Comparison of ENCODE assay signal across 17 mouse cellular contexts in the genomic region with DNA sequence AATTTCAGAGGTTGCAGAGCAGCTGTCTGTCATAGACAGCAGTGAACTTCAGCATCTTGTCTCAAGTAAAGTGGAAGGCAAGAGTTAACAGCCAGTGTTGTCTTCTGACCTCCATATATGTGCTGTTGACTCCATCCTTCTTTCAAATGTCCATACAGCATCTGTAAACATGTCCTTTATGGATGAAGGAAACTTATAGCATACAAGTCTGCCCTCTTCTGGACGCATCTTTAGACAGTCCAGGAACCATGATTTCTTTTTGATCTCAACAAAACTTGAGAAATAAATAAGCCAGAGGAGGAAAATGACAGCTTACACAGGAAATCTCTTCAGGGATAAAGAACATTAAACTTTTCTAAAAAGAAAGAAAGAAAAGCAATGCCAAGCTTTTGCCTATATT.
DNase-seq lines count a peak whose midpoint lies in the region; ATAC-seq and TF ChIP-seq lines count a peak whose summit lies in the region.
"Had no signal": no experiment of that assay in that cellular context is flagged by ENCODE, and none has a peak within 500 bp of the region (broad histone marks: within the 10 kb centered on the region; RNA-seq: fewer than 3 reads in every experiment).

No protein-coding gene starts in this region.

- H3K9ac ChIP-seq in heart, postnatal 0 days (replicated peaks; ENCODE audit: low read depth, low read length): no peak overlapping the region
- H3K9ac ChIP-seq in liver, adult 2 months (ENCODE audit: low read depth, low read length): no peak overlapping the region
- H3K9ac ChIP-seq in liver, embryonic 12.5 days: no peak overlapping the region
- H3K9ac ChIP-seq: embryonic facial prominence, embryonic 15.5 days; heart, embryonic 15.5 days; hindbrain, embryonic 15.5 days; neural tube, embryonic 15.5 days had no signal

- 50% methylated on average over 1 of the region's 1 CpGs for WGBS in heart, postnatal 0 days
- 58% methylated on average over 1 of the region's 1 CpGs for WGBS in liver, adult 2 months
- 36% methylated on average over 1 of the region's 1 CpGs for WGBS in liver, embryonic 12.5 days (ENCODE audit: insufficient replicate concordance)

- no peaks in the 10 kb centered on the region for H3K4me1 ChIP-seq in heart, postnatal 0 days (ENCODE audit: control insufficient read depth, insufficient read depth)
- H3K4me1 ChIP-seq in liver, adult 2 months (ENCODE audit: control insufficient read depth, insufficient read depth, low read length): no peaks in the 10 kb centered on the region
- H3K4me1 ChIP-seq in liver, embryonic 12.5 days: no peaks in the 10 kb centered on the region
- H3K4me1 ChIP-seq: embryonic facial prominence, embryonic 15.5 days; heart, embryonic 15.5 days; hindbrain, embryonic 15.5 days; neural tube, embryonic 15.5 days had no signal

- H3K27me3 ChIP-seq in heart, postnatal 0 days (ENCODE audit: control insufficient read depth, insufficient read depth, low read length): no peaks in the 10 kb centered on the region
- no peaks in the 10 kb centered on the region for H3K27me3 ChIP-seq in liver, adult 2 months (ENCODE audit: control insufficient read depth, insufficient read depth, low read length)
- no peaks in the 10 kb centered on the region for H3K27me3 ChIP-seq in liver, embryonic 12.5 days (replicated peaks)
- H3K27me3 ChIP-seq: embryonic facial prominence, embryonic 15.5 days; heart, embryonic 15.5 days; hindbrain, embryonic 15.5 days; neural tube, embryonic 15.5 days had no signal

- no peak for TF ChIP-seq EP300 in heart, postnatal 0 days (IDR thresholded peaks at IDR 0.05; ENCODE audit: low read depth)

- H3K27ac ChIP-seq in heart, postnatal 0 days (ENCODE audit: low read depth): no peak overlapping the region
- no peak overlapping the region for H3K27ac ChIP-seq in liver, adult 2 months (replicated peaks; ENCODE audit: insufficient read depth, low read depth, low read length)
- no peak overlapping the region for H3K27ac ChIP-seq in liver, embryonic 12.5 days
- H3K27ac ChIP-seq: embryonic facial prominence, embryonic 15.5 days; heart, embryonic 15.5 days; hindbrain, embryonic 15.5 days; macrophage; neural tube, embryonic 15.5 days had no signal

- no peaks in the 10 kb centered on the region for H3K36me3 ChIP-seq in heart, postnatal 0 days (replicated peaks; ENCODE audit: control insufficient read depth, insufficient read depth, low read length)
- no peaks in the 10 kb centered on the region for H3K36me3 ChIP-seq in liver, adult 2 months (ENCODE audit: control insufficient read depth, insufficient read depth, low read length)
- no peaks in the 10 kb centered on the region for H3K36me3 ChIP-seq in liver, embryonic 12.5 days
- H3K36me3 ChIP-seq: embryonic facial prominence, embryonic 15.5 days; heart, embryonic 15.5 days; hindbrain, embryonic 15.5 days; neural tube, embryonic 15.5 days had no signal

- no peaks in the 10 kb centered on the region for H3K9me3 ChIP-seq in heart, postnatal 0 days (replicated peaks; ENCODE audit: control insufficient read depth, low read length)
- no peaks in the 10 kb centered on the region for H3K9me3 ChIP-seq in liver, embryonic 12.5 days (replicated peaks)
- H3K9me3 ChIP-seq: embryonic facial prominence, embryonic 15.5 days; heart, embryonic 15.5 days; hindbrain, embryonic 15.5 days; neural tube, embryonic 15.5 days had no signal

- DNase-seq in heart, postnatal 0 days (ENCODE audit: low spot score): no peak
- no peak for DNase-seq in heart, postnatal 4 days
- DNase-seq in liver, adult 2 months (ENCODE audit: extremely low read depth, low read depth, low spot score): peak; percentile 1
- peak; percentile 64 for DNase-seq in brain, adult 2 months (ENCODE audit: low read depth, low spot score)
- peak; percentile 56 for DNase-seq in retina, embryonic 14.5 days (ENCODE audit: low spot score)
- no peak for DNase-seq in adipocyte (ENCODE audit: low spot score)
- DNase-seq: adrenal gland, postnatal 14 days; cerebellum, adult 11-12 months; kidney, adult 9 months; right cerebral cortex, postnatal 4 days had no signal

- H3K79me2 ChIP-seq in liver, adult 2 months (ENCODE audit: control insufficient read depth, insufficient read depth, low read length): no peaks in the 10 kb centered on the region

- no peak overlapping the region for H3K4me2 ChIP-seq in heart, postnatal 0 days (ENCODE audit: low read depth, low read length)
- no peak overlapping the region for H3K4me2 ChIP-seq in liver, embryonic 12.5 days
- H3K4me2 ChIP-seq: embryonic facial prominence, embryonic 15.5 days; heart, embryonic 15.5 days; hindbrain, embryonic 15.5 days; liver, embryonic 11.5 days; neural tube, embryonic 15.5 days had no signal

- ATAC-seq in heart, postnatal 0 days (ENCODE audit: insufficient read depth, low read depth): no peak
- no peak for ATAC-seq in liver, embryonic 12.5 days

- peak; percentile 23; the same call in 1 of the 2 replicates for TF ChIP-seq CTCF in heart, postnatal 0 days (IDR thresholded peaks at IDR 0.05; ENCODE audit: low read depth)
- no peak for TF ChIP-seq CTCF in liver, adult 2 months (IDR thresholded peaks at IDR 0.05; ENCODE audit: low read depth, low read length)

- no peak for TF ChIP-seq POLR2A in liver, adult 2 months (IDR thresholded peaks at IDR 0.05; ENCODE audit: extremely low read depth, insufficient read depth, low read length)

- H3K4me3 ChIP-seq in heart, postnatal 0 days (ENCODE audit: low read depth, low read length): no peak overlapping the region
- H3K4me3 ChIP-seq in liver, adult 2 months (ENCODE audit: insufficient read depth, low read depth, low read length): no peak overlapping the region
- no peak overlapping the region for H3K4me3 ChIP-seq in liver, embryonic 12.5 days
- H3K4me3 ChIP-seq: embryonic facial prominence, embryonic 15.5 days; heart, embryonic 15.5 days; hindbrain, embryonic 15.5 days; neural tube, embryonic 15.5 days had no signal

Comparison
In these comparisons a context has a peak if more than half of its experiments do, and no peak if none do; other contexts are left out.
1. DNase-seq: peak in liver, adult 2 months (single experiment), brain, adult 2 months (single experiment) and retina, embryonic 14.5 days (single experiment); none in heart, postnatal 0 days (single experiment), heart, postnatal 4 days (single experiment) and adipocyte (single experiment).